Mouse (Mus musculus) kidney, embryonic 15.5 days (tissue): ENCODE data around the gene H2-Ob. TPM values are rescaled to one million over a fixed set of nuclear protein-coding genes. Genes with fewer than 3 reads are reported as not detected.

ENCODE experiments used
- ATAC-seq: fragments of 200-750 bp; cut with Nextera tagmentation; replicated peaks from 2 replicates; pipeline ENCODE4 v1.8.0; 2017; ENCODE audit warnings: moderate TSS enrichment; ENCODE audit not compliant: low FRiP score
- H3K27ac ChIP-seq: fragments of 300-500 bp; sonication (generic); 2 replicates; pipeline ENCODE4 v1.5.1; 2015; ENCODE audit warnings: mild to moderate bottlenecking, inconsistent platforms
- H3K27me3 ChIP-seq: fragments of 300-500 bp; sonication (generic); 2 replicates; pipeline ENCODE4 v1.6.1; 2015; ENCODE audit warnings: inconsistent platforms
- H3K36me3 ChIP-seq: fragments of 300-500 bp; sonication (generic); 2 replicates; pipeline ENCODE4 v1.6.1; 2015; ENCODE audit warnings: inconsistent platforms
- H3K4me1 ChIP-seq: fragments of 300-500 bp; sonication (generic); 2 replicates; pipeline ENCODE4 v1.6.1; 2015; ENCODE audit warnings: inconsistent platforms
- H3K4me2 ChIP-seq: fragments of 300-500 bp; sonication (generic); 2 replicates; pipeline ENCODE4 v1.6.1; 2015; ENCODE audit warnings: moderate library complexity, mild to moderate bottlenecking, inconsistent platforms
- H3K4me3 ChIP-seq: fragments of 300-500 bp; sonication (generic); replicated peaks from 2 replicates; pipeline ENCODE4 v1.5.1; 2015; ENCODE audit warnings: mild to moderate bottlenecking, inconsistent platforms
- H3K9ac ChIP-seq: fragments of 300-500 bp; sonication (generic); 2 replicates; pipeline ENCODE4 v1.6.1; 2015; ENCODE audit warnings: mild to moderate bottlenecking, inconsistent platforms
- H3K9me3 ChIP-seq: fragments of 300-500 bp; sonication (generic); replicated peaks from 2 replicates; pipeline ENCODE4 v1.6.1; 2016; ENCODE audit warnings: inconsistent platforms
- WGBS: fragments of 180-500 bp; shearing (Covaris S2); methylation state at CpG from one replicate; pipeline ENCODE4 v1.1.7; 2015; ENCODE audit warnings: mixed read lengths; 5-methylcytosine and 5-hydroxymethylcytosine counted together
- polyA plus RNA-seq: library from polyadenylated mRNA; unstranded; fragments of >200 nt; fragmentation: Nextera tagmentation; extraction: Ambion mirVana; gene quantifications from 2 replicates; pipeline ENCODE4 v1.2.1, GENCODE M21; 2015

H2-Ob gene
- polyA plus RNA-seq, 1 experiment from 2014 or later: 0.13 TPM

GRCm38 (mm10) chr17:34249361-34249760 lies 10.7 kb downstream of the H2-Ob start:
- H3K4me2 ChIP-seq: no peak overlapping the region
- H3K27ac ChIP-seq: no peak overlapping the region
- WGBS: 55% methylated on average over 3 of the region's 3 CpGs
- no peaks in the 10 kb centered on the region for H3K27me3 ChIP-seq
- no peaks in the 10 kb centered on the region for H3K9me3 ChIP-seq
- H3K9ac ChIP-seq: no peak overlapping the region
- H3K4me3 ChIP-seq: no peak overlapping the region
- ATAC-seq: no peak
- no peaks in the 10 kb centered on the region for H3K36me3 ChIP-seq
- no peaks in the 10 kb centered on the region for H3K4me1 ChIP-seq

- Histone ChIP-seq H3K4me3 (no peak overlapping the region), H3K9me3 (no peaks in the 10 kb centered on the region), H3K36me3 (no peaks in the 10 kb centered on the region), H3K27me3 (no peaks in the 10 kb centered on the region), H3K4me1 (no peaks in the 10 kb centered on the region), H3K9ac (no peak overlapping the region), H3K4me2 (no peak overlapping the region), H3K27ac (no peak overlapping the region)
- WGBS: 13% methylated on average over 4 of the region's 4 CpGs
- ATAC-seq: no peak
Observed at GRCm38 (mm10) chr17:34249878-34250277, 11.2 kb downstream of the H2-Ob start.

- Histone ChIP-seq H3K27me3 (no peaks in the 10 kb centered on the region), H3K27ac (no peak overlapping the region), H3K9ac (no peak overlapping the region), H3K4me3 (no peak overlapping the region), H3K9me3 (no peaks in the 10 kb centered on the region), H3K36me3 (no peaks in the 10 kb centered on the region), H3K4me2 (no peak overlapping the region), H3K4me1 (no peaks in the 10 kb centered on the region)
- WGBS: 23% methylated on average over 4 of the region's 4 CpGs
- ATAC-seq: peak; percentile 94
Observed at GRCm38 (mm10) chr17:34251666-34252065, 13.0 kb downstream of the H2-Ob start.

GRCm38 (mm10) chr17:34256501-34256900 lies 17.8 kb downstream of the H2-Ob start:
- Histone ChIP-seq H3K9me3 (no peaks in the 10 kb centered on the region), H3K4me1 (0 out of 2 replicates have a peak, but pooled peaks cover 2% of the 10 kb centered on the region)
- 79% methylated on average over 5 of the region's 5 CpGs for WGBS

GRCm38 (mm10) chr17:34257594-34258375 lies 19.1 kb downstream of the H2-Ob start, which contains the start of gene H2-Ab1:
Gene H2-Ab1 (plus strand): TSS chr17:34257689.
- no peak within 1 kb of the TSS for H3K4me3 ChIP-seq
- no peak within 1 kb of the TSS for H3K9ac ChIP-seq
- ATAC-seq: no peak
- H3K27me3 ChIP-seq: peaks cover 21% of the 10 kb centered on the region
- no peak within 1 kb of the TSS for H3K4me2 ChIP-seq
- no peaks in the 10 kb centered on the region for H3K9me3 ChIP-seq
- WGBS: 71% methylated on average over 11 of the region's 11 CpGs
- no peak within 1 kb of the TSS for H3K27ac ChIP-seq
- 0 out of 2 replicates have a peak, but pooled peaks cover 5% of the 10 kb centered on the region for H3K4me1 ChIP-seq
- no peaks in the 10 kb centered on the region for H3K36me3 ChIP-seq

More at GRCm38 (mm10) chr17:34256501-34256900, 17.8 kb downstream of the H2-Ob start:
- no peak for ATAC-seq
- H3K27ac ChIP-seq: no peak overlapping the region
- H3K4me2 ChIP-seq: no peak overlapping the region
- H3K27me3 ChIP-seq: peaks cover 11% of the 10 kb centered on the region
- H3K4me3 ChIP-seq: no peak overlapping the region
- H3K36me3 ChIP-seq: no peaks in the 10 kb centered on the region
- H3K9ac ChIP-seq: no peak overlapping the region

GRCm38 (mm10) chr17:34260551-34260950 lies 21.8 kb downstream of the H2-Ob start:
- no peak overlapping the region for H3K4me2 ChIP-seq
- no peaks in the 10 kb centered on the region for H3K36me3 ChIP-seq
- 66% methylated on average over 5 of the region's 5 CpGs for WGBS
- ATAC-seq: no peak
- no peak overlapping the region for H3K27ac ChIP-seq
- H3K27me3 ChIP-seq: peaks cover 42% of the 10 kb centered on the region
- no peaks in the 10 kb centered on the region for H3K9me3 ChIP-seq
- H3K4me1 ChIP-seq: peaks cover 28% of the 10 kb centered on the region
- H3K9ac ChIP-seq: no peak overlapping the region
- H3K4me3 ChIP-seq: no peak overlapping the region

- Histone ChIP-seq H3K4me1 (peaks cover 28% of the 10 kb centered on the region), H3K36me3 (no peaks in the 10 kb centered on the region), H3K4me3 (no peak overlapping the region), H3K9me3 (no peaks in the 10 kb centered on the region), H3K27me3 (peaks cover 43% of the 10 kb centered on the region), H3K9ac (no peak overlapping the region), H3K27ac (no peak overlapping the region), H3K4me2 (no peak overlapping the region)
- WGBS: 22% methylated on average over 4 of the region's 4 CpGs
- ATAC-seq: peak; percentile 24; the same call in 1 of the 2 replicates
Observed at GRCm38 (mm10) chr17:34261502-34261901, 22.8 kb downstream of the H2-Ob start.

- H3K27ac ChIP-seq: no peak overlapping the region
- peak overlapping the region; percentile 31; the same call in 1 of the 2 replicates for H3K9ac ChIP-seq
- H3K9me3 ChIP-seq: no peaks in the 10 kb centered on the region
- ATAC-seq: peak; percentile 84
- peaks cover 52% of the 10 kb centered on the region for H3K27me3 ChIP-seq
- H3K36me3 ChIP-seq: no peaks in the 10 kb centered on the region
- H3K4me2 ChIP-seq: peak overlapping the region; percentile 83
- H3K4me3 ChIP-seq: peak overlapping the region; percentile 51
- WGBS: 0% methylated on average over 8 of the region's 8 CpGs
- peaks cover 28% of the 10 kb centered on the region for H3K4me1 ChIP-seq
Observed at GRCm38 (mm10) chr17:34263068-34263467, 24.4 kb downstream of the H2-Ob start.

- Histone ChIP-seq H3K9ac (no peak overlapping the region), H3K36me3 (no peaks in the 10 kb centered on the region), H3K4me1 (peaks cover 28% of the 10 kb centered on the region), H3K27me3 (peaks cover 48% of the 10 kb centered on the region), H3K9me3 (no peaks in the 10 kb centered on the region), H3K4me2 (peak overlapping the region; percentile 83), H3K27ac (no peak overlapping the region), H3K4me3 (peak overlapping the region; percentile 51)
- 5% methylated on average over 14 of the region's 14 CpGs for WGBS
- ATAC-seq: no peak
Observed at GRCm38 (mm10) chr17:34263811-34264371, 25.2 kb downstream of the H2-Ob start.

GRCm38 (mm10) chr17:34264452-34265351 lies 26.0 kb downstream of the H2-Ob start:
- ATAC-seq: peak; percentile 38
- H3K27ac ChIP-seq: no peak overlapping the region
- no peaks in the 10 kb centered on the region for H3K9me3 ChIP-seq
- peak overlapping the region; percentile 83 for H3K4me2 ChIP-seq
- no peaks in the 10 kb centered on the region for H3K36me3 ChIP-seq
- peaks cover 42% of the 10 kb centered on the region for H3K27me3 ChIP-seq
- H3K9ac ChIP-seq: peak overlapping the region; percentile 41
- H3K4me1 ChIP-seq: peaks cover 28% of the 10 kb centered on the region
- H3K4me3 ChIP-seq: peak overlapping the region; percentile 51
- under 1% methylated on average over 92 of the region's 93 CpGs for WGBS

- peaks cover 27% of the 10 kb centered on the region for H3K27me3 ChIP-seq
- H3K9me3 ChIP-seq: no peaks in the 10 kb centered on the region
- H3K9ac ChIP-seq: no peak overlapping the region
- no peak overlapping the region for H3K4me3 ChIP-seq
- no peak overlapping the region for H3K27ac ChIP-seq
- 71% methylated on average over 2 of the region's 2 CpGs for WGBS
- no peak for ATAC-seq
- no peak overlapping the region for H3K4me2 ChIP-seq
- peaks cover 21% of the 10 kb centered on the region for H3K4me1 ChIP-seq
- H3K36me3 ChIP-seq: no peaks in the 10 kb centered on the region
Observed at GRCm38 (mm10) chr17:34268262-34268661, 29.6 kb downstream of the H2-Ob start.
